Mouse (Mus musculus) megakaryocyte progenitor cell, adult 5-6 weeks (primary cell): ENCODE data around the gene Mcm6. TPM values are rescaled to one million over a fixed set of nuclear protein-coding genes. Genes with fewer than 3 reads are reported as not detected.

Experiments used
- total RNA-seq, 2 experiments: library from RNA; stranded (forward) in 1 of 2; stranded (reverse) in 1 of 2; fragments of 157-497, 149-512 nt in 1 of 2; fragments of 200-1000 nt in 1 of 2; gene quantifications; 2 replicates each; pipeline versions ENCODE4 v1.2.3 to v1.2.4; 2015 to 2017

Gene Mcm6
- total RNA-seq, 2 experiments from 2014 or later: 334 to 429 TPM

Other genes starting within 250 kb of the Mcm6 start
- 48.2 and 55.7 TPM in 2 replicates for gene Ubxn4, start 115.7 kb downstream of the Mcm6 start, total RNA-seq (2015)
- gene Ubxn4, start 115.7 kb downstream of the Mcm6 start, total RNA-seq (2017): 79.7 and 95.5 TPM in 2 replicates
- 0.07 and 0.20 TPM in 2 replicates for gene Lct, start 31.3 kb downstream of the Mcm6 start, total RNA-seq (2015)
- 0.75 TPM in 1 of 2 replicates, not detected in the other for gene Lct, start 31.3 kb downstream of the Mcm6 start, total RNA-seq (2017)
- 238 and 252 TPM in 2 replicates for gene Dars, start 57.7 kb upstream of the Mcm6 start, total RNA-seq (2015)
- gene Dars, start 57.7 kb upstream of the Mcm6 start, total RNA-seq (2017): 287 and 313 TPM in 2 replicates
- gene Cxcr4, start 232.6 kb upstream of the Mcm6 start, total RNA-seq (2015): 268 and 279 TPM in 2 replicates
- gene Cxcr4, start 232.6 kb upstream of the Mcm6 start, total RNA-seq (2017): 187 and 192 TPM in 2 replicates